Mouse (Mus musculus): ENCODE measurements around the gene Npas2. TPM values are rescaled to one million over a fixed set of nuclear protein-coding genes. Genes with fewer than 3 reads are reported as not detected.

The Npas2 gene
- total RNA-seq, 2 experiments from 2014 or later: 19.4 to 20.7 TPM

DNA sequence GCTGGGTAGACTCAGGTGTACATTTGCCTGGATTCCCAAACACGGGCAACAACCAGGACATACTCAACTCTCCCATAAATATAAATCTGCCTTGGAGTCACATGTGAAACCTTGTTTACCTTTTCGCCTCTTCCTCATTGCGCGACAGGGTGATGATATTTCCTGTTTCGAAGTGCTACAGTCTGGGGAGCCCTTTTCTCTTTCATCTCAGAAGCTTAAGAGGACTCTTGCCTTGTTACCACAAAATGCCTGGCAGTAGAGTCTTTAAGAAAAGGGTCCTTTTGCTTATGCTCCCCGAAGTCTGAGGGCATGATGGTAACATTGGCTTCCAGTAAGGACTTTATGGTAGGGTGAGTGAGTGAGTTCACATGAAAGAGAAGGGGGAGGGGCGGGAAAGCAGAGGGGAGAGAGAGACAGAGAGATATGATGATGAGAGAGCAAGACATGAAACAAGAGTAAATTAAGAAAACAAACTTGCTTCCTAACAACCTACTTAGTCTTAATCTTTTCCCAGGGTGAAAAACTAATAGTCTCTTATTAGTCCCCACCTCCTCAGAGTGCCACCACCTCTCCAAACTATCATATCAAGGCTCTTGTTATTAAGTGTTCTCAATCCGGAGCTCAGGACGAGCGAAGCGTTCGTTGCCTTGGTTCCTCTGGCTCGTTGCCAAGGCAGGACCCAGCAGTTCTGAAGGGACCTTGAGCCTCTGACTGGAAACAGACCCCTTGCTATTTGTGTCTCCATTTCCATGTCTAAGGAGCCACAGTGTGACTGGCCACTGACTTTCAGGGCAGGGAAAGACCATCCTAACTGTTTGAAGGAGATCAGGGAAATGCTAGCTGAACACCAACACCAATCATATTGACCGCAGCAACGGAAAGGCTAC is 87.7 kb downstream of the Npas2 start:
- DNase-seq (ENCODE audit: low spot score in 2 of 2): no peak

DNA sequence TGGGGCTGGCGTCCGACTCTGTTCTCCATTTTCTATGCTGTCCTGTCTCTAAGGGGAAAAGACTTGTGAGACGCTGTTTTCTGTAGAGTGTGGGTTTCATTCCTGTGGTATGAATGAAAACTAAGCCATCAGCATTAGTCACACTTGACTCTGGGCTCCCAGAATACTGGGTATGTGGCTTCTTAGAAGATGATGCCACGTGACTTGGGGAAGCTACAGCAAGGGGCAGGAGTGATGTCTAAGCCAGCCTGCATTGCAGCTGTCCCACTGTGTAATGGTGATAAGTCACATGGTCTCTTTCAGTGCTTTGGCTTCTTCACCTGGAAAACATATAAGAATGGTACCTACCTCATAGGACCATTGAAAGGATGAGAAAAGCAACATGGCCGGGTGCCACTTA is 88.4 kb downstream of the Npas2 start:
- DNase-seq (ENCODE audit: low spot score in 2 of 2): no peak

DNA sequence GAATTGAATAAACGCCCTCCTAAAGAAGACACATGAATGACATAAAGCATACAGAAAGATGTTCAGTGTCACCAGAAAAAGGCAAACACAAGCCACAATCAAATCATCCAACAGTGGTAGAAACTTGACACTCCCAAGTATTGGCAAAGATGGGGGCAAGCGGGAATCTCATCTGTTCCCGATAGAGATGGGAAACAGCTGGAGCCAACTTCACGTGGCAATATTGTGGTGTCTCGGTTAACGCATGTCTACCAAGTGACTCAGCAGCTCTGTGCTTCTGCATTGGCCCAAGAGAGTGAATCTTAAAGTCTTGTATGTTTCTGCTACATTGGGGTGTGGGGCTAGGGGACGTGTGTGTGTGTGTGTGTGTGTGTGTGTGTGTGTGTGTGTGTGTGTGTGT is 89.8 kb downstream of the Npas2 start:
- no peak for DNase-seq (ENCODE audit: low spot score in 2 of 2)

DNA sequence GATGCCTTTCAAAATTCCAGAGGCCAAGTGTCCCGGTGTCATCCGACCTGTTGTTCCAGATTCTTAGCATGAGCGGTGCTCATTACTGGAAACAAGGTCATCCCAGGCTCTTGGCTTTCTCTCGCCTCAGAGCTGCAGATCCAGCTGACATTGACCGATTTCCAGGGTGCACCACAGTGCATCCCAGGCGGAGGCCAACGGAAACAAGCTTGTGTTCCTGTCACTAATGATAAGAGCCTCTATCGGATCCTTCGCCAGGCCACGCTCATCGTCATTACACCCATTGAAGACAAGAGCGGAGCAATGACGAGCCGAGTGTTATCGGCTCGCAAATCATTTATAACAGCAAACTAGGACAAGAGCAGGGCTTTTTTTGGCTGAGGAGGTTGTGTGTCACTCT is 91.3 kb downstream of the Npas2 start:
- DNase-seq (ENCODE audit: low spot score in 2 of 2): no peak

DNA sequence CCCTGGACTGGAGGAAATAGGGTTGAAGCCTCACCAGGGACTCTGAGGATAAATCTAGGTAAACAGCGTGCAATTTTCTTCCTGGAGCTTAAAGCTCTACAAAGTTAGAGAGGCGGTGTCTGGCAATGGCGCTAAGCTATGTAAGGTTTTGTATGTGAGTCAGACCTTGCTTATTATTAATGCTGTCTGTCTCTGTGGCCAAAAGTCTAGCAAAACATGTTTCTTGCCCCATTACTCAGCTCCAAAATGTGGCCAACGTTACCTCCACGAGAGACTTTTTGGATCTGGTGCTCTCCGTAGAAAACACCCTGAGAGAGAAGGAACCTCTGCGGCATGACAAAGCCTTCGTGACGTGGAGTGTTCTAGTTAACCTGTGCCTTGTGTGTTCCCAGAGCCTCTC is 93.5 kb downstream of the Npas2 start:
- no peak for DNase-seq (ENCODE audit: low spot score in 2 of 2)

DNA sequence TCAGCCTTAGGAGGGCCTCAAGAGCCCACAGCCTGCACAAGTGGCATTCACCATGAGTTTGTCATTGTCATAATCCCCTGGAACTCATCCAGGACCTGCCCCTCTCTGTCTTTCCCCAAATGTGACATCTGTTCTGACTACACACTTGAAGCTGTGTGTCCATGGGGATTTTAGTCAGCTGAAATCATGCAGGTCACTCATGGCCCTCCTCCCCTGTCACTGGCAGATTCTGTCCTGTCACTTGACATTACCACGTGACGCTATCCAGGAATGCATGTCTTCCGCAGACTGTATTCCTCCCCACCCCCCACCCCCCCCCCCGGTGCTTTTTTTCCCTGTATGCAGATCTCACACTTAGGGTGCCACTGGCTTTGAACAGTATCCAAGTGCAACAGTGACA is 94.3 kb downstream of the Npas2 start:
- no peak for DNase-seq (ENCODE audit: low spot score in 2 of 2)

DNA sequence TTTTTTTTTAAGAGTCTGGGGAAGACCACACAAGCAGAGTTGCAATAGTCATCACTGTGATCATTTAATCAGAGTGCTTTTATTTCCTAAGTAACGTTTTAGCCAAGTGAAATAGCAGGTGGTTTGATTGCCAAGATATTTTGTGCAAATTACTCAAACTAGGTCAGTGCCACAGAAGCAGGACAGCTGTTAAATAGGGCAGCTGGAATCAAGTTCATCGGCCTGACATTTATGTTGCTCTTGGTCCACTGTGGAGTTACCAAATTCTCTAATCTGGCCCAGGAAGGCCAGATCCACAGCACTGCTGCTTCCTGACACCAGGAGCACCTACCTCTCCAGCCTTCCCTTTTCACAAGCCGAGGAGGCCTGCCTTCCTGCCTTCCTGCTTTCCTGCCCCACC is 94.9 kb downstream of the Npas2 start:
- DNase-seq (ENCODE audit: low spot score in 2 of 2): no peak

DNA sequence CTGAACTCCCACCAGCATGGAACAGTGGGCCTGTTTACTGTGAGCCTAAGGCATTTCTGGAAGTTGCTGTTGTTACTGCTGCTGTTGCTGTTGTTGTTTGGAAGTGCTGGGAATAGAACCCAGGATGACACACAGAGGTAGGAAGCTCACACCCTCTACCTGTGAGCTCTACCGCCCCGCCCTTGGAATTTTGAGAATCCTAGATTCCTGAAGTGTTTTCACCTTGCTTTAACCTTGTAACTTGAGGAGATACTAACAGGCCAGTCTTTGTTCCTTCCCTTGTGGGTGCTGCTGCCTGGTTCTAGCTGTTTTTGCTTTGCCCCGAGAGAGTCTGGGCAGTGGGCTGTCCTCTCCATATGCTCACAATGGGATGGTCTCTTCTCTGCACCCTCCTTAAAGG is 98.5 kb downstream of the Npas2 start:
- DNase-seq (ENCODE audit: low spot score in 2 of 2): no peak

DNA sequence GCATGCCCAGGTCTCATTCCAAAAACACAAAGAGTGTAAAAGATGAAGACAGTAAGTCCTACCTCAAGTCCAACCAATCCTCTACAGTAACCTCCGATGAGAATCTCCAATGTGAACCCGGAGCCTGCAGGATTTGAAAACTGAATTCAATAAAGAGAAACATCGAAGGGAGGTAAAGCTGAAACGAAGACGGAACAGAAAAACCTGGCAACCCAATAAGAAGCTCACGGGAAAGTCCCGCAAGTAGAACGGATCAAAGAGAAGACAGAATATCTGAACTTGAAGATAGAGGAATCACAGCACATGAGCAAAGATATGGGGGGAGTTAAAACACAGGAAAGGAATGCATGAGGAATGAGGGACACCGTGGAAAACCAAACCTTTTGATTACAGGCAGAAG is 104.8 kb downstream of the Npas2 start:
- DNase-seq (ENCODE audit: low spot score in 2 of 2): no peak

DNA sequence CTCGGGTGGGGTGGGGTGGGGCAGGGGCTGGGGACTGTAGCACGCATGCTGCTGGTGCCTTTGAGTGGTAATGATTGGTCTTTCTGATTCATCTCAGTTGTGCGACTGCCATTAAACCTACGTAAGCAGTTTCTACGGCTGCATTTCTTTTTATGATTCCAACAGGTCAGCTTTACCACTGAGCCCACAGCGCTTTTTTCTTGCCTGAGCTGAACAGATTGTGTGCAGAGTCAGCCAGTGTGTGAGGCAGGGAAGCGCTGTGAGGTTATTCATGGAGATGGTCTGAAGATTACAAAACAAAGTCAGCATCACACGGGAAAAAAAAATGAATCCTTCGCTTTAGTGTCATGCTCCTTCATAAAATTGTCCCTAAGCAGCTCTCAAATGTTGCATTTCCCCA is 106.7 kb downstream of the Npas2 start:
- DNase-seq (ENCODE audit: low spot score in 2 of 2): no peak

DNA sequence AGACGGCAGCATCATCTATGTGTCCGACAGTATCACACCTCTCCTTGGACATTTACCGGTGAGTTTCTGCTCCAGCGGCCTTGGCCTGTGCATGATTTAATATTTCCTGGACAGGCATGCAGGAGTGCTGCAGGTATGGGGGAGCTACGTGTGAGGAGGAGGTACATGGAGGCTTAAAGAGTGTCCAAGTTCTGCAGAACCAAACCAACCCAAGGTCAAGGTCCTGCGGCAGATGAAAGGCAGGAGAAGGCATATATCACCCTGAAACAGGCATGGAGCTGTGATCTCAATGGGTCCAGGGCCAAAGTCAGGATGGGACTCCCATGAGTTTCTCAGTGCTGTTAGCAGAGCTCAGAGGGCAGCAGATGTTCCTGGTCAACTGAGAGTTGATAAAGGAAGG is 107.1 kb downstream of the Npas2 start:
- DNase-seq (ENCODE audit: low spot score in 2 of 2): no peak

DNA sequence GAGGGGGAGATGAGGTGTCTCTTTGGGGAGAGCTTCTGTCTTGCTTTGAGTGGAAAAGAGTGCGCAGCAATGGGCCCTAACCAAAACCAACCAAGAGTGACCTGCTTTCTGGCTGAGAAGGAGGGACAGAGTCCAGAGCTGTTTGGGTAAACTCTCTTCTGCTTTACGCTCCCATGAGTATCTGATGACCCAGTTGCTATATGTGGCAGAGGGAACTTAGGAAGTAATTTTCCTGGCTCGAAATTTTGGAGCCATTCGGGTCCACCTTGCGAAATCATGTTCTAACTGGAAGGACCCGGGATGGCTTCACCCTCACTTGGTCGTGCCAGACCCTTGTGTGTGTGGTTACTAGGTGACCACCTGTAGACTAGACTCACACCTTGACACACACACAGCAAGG is 108.7 kb downstream of the Npas2 start:
- DNase-seq (ENCODE audit: low spot score in 2 of 2): no peak

DNA sequence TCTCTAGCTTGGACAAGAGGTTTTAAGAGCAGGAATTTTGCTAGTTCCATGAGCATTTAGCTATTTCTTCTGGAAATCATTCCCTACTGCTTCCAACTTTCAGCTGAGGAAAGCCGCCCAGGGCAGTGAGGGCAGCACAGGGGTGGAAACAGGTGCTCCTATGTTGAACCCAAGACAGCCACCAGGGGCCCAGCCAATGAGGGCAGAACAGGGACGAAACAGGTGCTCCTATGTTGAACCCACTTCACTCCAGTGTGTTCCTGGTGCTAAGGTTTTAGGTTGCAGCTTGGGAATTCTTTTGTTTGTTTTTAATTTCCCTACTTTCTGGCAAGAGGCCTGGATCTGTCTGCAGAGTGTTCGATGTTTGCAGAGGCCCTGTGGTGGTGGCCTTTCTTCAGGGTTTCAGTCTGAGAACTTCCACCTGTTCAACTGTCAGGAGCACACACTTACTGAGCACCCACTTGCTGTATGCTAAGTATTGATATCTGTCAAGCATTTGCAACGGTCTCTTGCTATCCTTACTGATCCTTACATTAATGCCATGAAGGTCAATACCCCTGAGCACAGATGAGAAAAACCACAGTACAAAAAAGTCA is 109.6 kb downstream of the Npas2 start:
- no peak for DNase-seq (ENCODE audit: low spot score in 2 of 2)

DNA sequence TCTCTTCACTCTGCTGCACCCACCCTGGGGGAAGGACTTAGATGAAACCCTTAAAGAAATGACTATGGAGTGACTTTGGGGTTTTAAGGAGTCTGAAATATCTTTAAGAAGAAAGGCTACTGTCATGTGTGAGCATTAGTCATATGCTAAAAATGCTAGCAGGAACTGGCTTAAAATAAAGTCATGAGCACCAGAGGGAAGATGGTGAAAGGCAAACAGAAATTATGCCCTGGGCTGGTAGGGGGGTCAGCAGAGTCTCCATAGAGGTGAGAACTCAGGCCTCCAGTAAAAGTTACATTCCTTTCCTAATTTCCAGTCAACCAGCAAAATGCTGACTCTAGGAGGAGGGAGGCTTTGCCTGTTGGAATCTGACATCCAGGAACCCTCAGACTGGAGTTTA is 113.8 kb downstream of the Npas2 start:
- DNase-seq (ENCODE audit: low spot score in 2 of 2): no peak

DNA sequence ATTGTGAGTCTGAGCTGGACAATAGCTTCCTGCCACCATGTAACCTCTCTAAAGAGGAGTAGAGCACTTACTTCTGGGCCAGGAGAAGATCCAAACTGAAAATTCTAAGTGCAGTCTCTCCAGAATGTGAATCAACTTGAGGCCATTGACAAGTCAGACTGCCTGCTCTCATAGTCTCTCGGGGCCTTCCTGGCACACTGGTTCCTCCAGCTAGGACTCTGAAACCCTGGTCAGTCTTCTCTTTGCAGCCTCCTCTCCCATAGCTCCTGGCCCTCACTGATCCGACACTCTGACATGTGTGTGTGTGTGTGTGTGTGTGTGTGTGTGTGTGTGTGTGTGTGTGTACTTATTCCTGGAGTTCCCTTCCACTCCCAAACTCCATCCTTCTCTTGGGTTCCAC is 114.4 kb downstream of the Npas2 start:
- DNase-seq (ENCODE audit: low spot score in 2 of 2): no peak

DNA sequence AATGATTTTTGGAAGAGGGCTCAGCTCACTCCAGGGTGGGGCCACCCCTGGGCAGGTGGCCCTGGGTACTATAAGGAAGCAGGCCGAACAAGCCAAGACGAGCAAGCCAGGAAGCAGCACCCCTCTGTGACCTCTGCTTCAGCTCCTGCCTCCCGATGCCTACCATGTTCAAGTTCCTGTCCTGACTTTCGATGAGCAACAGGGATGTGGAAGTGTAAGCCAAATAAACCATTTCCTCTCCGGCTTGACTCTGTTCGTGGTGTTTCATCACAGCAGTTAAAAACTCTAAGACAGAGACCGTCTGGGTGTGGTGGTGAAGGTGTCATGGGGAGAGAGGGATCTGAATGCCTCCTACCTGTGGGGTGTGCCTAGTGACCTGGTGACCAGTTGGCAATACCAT is 116.0 kb downstream of the Npas2 start:
- DNase-seq (ENCODE audit: low spot score in 2 of 2): no peak

DNA sequence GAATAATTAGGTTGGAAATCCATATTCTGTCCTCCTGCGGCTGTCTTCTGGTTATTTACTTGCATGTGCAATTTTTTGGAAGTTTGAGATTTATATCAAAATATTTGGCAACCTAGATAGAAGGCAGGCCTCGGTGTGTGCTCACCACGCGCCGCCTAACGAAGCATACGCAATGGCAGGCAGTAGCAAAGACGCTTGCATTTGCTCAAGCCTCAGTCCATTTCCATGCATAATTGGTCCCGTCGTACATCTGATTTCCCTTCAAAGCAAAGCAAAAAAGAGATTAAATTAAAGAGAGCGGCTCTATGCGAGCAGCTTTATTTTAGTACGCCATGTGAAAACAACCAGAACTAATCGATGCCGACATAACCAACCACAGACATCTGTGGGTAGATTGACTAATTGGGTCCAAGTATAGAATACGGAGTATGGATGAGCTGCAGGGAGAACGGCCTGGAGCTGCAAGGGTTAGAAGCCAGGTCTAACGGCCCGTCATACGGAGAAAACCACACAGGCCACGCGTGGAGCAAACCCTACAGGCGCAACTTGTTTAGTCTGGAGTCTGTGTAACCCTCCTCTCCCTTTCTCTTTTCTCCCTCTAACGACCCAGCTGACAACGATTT is 118.9 kb downstream of the Npas2 start:
- peak in 1 of 2 experiments; percentile 29 for DNase-seq (ENCODE audit: low spot score in 2 of 2)

DNA sequence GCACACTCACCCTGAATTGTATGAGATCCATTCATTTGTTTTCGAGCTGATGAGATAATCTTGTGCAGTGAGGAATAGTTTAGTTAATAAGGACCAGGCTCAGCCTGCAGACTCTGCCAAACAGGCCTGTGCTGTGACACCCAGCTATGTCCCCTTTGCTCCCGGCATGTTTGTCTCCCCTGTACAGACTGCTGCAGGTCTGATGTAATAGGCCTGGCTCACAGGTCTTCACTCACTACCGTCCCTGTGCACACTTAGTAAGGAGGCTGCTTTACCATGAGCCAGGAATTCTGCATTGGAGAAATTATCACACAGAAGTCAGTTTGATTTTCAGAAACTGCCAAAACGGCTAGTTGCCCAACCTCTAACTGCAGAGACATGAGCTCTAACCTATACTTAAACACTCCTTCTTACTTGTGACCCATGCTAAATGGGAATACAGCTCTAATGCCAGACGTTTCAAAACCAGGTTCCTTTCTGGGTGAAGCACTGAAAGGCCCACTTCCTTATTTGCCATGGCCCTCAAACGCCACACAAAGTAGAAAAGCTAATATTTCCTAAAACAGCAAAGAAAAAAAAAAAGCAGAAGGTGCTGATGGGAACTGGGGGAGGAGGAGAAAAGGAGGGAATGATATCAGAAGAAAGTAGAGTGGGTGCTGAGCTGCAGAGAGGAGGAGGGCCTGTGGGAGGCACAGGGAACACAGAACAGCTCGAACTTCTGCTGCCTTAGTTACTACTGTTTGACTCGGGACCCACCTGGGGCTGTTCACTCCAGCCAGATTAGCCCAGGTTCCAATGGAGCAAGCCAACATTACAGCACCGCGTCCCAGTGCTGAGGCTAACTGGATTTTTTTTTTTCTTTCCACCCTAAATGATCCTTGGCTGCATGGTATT is 120.1 kb downstream of the Npas2 start:
- DNase-seq (ENCODE audit: low spot score in 2 of 2): peak in 1 of 2 experiments; percentile 14

DNA sequence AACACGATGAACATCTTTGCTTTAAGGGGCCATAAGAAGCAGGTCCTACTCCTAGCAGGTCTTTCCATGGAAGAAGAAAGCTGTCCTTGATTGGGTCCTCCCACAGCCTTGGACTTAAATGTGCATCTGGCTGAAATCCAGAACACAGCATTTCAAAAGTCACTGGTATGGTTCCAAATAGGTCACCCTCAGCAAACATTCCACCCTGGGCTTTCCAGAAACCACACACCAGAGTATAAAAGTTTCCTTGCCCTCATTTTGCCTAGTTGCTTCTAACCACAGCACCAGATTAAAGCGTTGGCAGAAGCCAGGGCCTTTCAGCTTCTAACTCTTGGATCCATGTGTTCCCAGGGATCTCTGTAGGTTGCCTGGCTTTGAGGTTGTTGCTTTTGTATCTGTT is 124.4 kb downstream of the Npas2 start:
- peak in 1 of 2 experiments; percentile 40 for DNase-seq (ENCODE audit: low spot score in 2 of 2)

DNA sequence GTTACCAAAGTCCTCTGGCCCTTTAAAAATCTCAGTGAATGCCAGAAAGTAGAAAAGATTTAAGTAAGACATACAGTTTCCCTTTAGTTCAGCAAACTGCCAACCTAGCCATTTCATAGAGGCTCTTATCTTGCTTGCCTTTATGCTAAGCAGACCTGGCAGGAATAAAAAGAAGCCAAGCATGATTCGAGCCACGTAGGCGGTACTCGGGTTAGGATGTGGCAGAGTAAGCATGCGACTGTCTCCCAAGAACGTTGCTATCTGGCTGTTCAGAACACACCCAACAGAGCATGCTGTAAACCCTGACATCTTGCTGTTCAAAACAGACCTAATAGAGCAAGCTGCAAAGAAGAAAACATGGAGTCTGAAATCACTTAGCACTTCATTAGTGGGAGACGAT is 125.3 kb downstream of the Npas2 start:
- DNase-seq (ENCODE audit: low spot score in 2 of 2): no peak

DNA sequence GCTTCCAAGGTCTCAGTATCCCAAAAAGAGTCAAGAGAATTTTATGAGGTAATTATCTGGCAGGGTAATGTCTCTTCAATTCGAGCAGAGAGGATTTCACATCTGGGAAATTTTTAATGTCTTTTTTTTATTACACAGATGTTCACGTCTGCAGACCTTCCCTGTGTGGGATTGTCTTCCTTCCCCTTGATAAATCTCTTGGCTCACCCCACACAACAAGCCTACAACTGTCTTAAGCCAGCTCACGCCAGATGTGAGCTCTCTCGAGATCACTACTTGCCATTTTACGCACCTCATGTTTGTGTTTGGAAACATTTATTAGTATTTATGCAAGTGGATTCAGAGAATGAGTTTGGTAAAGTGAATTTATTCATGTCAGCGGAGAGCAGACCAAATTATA is 128.4 kb downstream of the Npas2 start:
- no peak for DNase-seq (ENCODE audit: low spot score in 2 of 2)

Measured in layer of hippocampus, postnatal 14 days (tissue).